Mouse (Mus musculus) frontal cortex, postnatal 10 days (tissue): Measurements from ENCODE around the gene Slc44a3.

Experiments used
- DNase-seq, 2 experiments: peaks; one replicate each; pipeline ENCODE4 v3.0.0; 2022; ENCODE audit warnings: low spot score in 2 of 2, mixed read lengths in 1 of 2

Gene Slc44a3

DNA sequence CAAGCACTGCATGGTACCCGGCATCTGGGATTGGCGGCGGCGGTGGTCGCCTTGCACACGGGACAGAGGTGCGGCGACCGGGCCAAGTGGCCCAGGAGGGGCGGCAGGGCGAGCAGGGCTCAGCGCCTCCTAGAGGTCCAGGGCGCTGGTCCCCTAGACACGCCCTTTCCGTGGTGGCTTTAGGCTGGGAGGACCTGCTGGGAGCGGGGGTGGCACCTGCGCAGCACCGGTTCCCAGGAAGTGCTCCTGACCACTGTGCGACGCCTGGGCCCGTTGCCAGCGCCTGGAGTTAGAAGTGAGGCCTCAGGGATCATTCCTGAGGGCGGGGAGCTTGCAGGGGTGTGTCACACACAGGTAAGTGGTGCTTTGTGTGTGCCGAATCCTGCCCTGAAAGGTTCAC lies at the start of gene Slc44a3:
Slc44a3 (minus strand) TSS at position 229 of the 400 bp plus-strand sequence.
- no peak for DNase-seq

DNA sequence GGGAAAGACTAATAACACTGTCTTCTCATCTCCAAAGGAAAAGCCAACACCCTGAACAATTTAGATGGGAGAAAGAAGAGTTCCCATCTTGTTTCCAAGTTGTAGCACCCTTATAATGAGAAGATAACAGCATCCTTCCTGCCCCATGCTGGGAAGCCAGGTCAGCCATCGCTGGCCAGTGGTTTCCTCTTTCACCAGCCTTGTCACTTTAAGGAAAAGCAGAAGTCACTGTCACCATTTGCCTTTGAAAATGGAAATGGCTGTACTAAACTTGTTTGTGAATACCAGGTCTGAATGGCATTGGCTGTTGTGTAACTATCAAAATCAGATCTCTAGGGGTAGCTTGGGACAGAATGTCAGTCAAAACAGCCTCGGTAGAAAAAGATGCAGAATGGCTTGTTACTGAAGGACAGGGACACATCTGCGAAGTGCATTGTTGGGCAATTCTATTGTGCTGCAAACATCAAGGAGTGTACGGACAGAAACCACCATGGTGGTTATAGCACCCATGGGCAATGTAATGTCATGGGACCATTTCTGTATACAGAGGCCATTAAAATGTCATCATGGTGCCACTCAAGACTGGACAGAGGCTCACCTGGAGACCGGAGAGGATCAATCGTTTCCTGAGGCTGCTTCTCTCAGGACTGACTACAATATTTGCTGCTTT lies 47.8 kb upstream of the Slc44a3 start:
- no peak for DNase-seq

DNA sequence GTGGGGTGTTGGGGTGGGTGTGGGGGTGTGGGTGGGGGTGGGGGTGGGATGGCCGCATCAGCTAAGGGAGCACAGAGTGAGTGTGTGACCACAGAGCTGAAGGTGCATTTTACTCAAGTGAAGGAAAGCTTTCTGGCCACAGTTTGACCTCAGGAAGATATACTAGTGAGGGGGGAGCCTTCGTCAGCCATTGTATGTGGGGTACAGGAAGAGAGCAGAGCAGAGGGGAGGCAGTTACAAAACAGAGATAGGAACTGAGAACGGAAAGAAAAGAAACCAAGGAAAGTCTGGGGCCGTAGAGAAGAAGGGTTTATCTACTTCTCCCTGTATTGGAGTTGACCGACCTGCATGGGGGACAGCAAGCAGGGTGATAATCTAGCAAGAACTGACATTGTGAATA lies 47.2 kb upstream of the Slc44a3 start:
- no peak for DNase-seq

DNA sequence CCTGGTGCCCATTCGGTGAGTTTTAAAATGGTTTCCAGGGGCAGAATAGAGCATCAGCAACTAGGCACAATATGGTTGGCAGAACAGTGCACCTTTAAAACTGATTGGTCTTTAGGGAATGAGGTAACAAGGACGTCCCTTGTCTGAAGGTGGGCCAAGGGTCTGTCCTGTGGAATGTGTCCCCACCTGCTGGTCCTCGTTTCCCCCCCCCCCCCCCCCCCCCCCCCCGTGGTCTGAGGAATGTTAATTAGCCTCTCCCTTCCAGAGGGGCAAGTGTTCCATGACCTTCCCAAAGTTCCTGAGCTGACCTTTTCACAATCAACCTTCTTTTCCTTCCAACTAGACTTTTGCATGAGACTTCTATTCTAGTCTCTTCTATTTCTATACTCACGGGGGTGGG lies 46.5 kb upstream of the Slc44a3 start:
- DNase-seq, result no peak

DNA sequence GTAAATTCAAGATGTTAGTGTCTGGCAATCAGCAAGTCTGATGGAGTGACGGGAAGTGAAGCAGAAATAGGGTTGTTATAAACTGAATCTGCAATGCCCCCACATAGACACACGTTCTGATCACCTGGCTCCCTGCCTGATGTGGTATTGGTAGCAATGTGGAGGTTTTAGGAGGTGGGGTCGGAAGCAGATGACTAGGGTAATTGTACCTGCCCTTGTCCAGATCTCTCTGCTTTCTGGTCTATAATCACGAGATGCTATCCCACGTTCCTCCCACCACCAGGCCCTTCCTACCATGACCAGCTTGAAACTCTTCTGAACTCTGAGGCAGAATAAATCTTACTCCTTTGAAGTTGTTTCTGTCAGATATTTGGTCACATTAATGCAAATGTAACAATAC lies 45.4 kb upstream of the Slc44a3 start:
- no peak for DNase-seq

DNA sequence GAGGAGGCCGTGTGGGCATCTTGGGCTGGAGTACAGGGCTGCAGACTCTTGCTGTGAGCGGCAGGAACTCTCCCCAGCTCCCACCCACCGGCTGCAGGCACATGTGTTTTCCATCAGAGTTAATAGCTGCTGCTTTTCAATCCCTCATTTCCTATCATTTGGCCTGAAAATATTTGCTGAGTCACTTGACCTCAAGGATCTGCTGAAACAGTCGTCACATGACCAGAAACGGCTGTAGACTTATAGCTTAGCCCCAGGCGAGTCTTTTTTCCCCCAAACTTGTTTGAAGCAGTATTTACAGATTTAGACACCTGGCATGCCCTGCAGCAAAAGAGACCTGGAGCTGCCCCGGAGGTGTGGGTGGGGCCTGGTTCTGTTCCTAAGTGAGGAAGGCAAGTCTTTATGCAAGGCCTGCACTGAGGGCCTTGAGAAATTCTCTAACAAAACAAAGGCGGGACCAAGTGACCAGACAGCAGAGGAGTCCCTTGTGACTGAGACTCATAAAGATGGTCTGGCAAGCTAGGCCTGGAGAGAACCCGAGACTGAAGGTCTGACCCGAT lies 44.9 kb upstream of the Slc44a3 start:
- no peak for DNase-seq

DNA sequence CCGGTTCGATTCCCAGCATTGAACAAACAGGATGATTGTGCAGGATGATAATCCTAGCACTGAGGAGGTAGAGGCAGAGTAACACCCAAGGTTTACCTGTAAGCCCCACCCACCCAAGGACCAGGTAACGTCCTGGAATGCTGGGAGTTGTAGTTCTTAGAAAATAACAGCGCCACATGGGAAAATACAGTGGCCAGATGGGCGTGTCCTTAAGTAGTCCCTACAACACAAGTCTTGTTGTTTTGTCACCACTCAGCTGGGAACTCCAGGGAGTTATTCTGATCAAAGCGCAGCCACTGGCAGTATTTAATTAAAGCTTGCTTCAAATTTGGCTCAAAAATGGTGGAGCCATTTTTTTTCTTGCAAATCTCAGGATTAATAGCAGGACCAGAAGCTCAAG lies 44.2 kb upstream of the Slc44a3 start:
- no peak for DNase-seq

DNA sequence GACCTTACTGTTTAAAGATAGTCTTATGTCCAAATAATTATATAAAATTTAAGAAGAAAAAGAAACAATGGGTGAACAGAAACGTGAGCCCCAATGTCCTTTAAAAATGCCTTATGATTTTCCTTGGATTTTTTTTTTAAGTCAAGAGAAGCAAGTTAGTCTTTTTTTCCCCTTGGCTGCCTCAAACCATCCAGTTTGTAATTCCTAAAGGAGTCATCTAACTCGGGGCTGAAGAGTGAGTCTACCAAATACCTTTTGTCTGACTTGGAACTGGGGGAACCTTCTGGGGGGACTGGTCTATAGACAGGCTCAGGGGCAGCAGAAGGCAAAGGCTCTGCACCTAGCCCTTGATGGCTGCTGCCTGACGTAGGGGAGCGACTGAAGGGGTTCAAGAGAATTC lies 42.2 kb upstream of the Slc44a3 start:
- no peak for DNase-seq

DNA sequence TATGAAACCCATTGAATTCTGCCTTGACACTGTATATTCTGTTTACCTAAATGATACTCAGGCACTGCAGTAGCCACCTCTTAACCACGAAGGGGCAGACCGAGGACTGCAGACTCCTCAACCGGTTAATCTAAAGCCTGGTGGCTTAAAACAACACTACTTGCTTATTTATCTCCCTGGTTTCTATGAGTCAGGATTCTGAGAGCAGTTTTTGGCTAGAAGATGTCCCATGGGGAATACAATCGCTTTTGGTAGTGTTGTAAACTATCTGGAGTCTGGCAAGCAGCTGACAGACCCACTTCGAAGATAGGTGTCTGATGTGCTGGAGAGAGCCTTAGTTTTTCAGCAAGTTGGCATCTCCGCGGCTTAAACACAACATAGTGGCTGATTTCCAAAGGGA lies 41.7 kb upstream of the Slc44a3 start:
- DNase-seq, result no peak

DNA sequence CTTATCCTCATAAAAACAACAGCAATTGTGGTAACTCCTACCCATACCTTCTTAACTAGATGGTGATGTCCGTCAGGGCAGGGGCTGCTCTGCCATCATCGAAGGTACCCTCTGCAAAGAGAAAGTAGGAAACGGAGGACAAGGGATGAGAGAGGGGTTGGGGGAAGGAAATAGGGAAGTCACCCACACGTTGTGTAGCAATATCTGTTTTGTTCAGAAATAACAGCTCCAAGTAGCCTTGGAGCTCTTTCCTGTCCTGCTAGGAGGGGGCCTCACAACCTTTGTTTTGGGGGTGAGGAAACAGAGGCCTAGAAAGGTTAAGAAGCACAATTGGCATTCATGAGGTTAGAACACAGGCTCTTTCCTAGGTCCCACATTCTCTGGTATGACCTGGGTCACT lies 39.3 kb upstream of the Slc44a3 start:
- no peak for DNase-seq

DNA sequence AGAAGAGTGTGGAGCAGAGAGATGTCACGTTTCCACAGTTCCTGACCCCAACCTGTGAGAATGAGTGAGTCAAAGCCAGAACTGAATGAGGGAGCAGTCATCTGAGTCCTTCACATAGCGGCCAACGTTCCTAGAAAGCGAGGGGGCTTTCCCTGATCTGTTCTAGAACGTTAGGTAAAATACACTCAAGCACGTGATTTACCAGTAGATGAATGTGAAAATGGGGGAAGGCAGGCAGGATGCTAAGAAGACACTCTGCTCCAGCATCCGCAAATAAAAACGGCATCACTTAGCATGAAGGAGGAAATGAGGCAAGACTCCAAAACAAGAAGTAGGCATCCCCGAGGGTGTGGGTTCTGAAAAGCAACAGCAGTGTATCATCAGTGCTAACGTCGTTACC lies 38.4 kb upstream of the Slc44a3 start:
- DNase-seq, result no peak

DNA sequence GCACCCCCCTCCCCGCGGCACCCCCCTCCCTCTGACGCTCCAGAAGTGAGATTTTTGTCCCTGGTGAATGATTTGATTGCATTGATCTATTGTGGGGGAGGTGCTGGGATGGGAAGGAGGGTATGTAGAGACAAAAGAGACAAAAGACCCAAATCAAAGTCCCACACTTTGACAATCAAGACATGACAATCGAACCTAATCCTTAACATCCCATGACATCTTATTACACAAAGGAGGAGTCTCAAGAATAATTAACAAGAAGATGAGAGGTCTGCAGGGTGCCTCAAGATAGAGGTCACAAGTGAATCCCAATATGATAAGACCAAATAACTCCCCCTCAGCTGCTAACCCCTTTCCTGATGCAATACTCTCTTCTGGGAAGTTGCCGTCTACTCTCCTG lies 37.6 kb upstream of the Slc44a3 start:
- no peak for DNase-seq

DNA sequence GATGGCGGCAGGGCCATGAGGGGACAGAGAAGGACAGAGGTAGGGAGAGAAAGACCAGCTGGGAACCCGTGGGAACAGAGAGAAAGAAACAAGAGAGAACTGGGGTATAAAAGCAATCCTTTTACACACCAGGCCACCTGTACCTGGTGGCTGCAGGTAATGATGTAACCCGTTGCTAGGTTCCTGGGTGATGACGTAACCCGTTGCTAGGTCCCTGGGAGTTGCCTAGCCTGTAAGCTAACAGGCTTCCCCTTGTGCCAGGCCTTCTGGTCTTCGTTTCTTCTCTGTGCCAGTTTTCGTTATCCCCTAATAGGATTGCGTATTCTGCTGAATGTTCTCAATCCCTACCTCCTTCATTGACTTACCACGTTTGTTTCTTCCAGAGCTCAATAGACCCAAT lies 36.8 kb upstream of the Slc44a3 start:
- no peak for DNase-seq

DNA sequence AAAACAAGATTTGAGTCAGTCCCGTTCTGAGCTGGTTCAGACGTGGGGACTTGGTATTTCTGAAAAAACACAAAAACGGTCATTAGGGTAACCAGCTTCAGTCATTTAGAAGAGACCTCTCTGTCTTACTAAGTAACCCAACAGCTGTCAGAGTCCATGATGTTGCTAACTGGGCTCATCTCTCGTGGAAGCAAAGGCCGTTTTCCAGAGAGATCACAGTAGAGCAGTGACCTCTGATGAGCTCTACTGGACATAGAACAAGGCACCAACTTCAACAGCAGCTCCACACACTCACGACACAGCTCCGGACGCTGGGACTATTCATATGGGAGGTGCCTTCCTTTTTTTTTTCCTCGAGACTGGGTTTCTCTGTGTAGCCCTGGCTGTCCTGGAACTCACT lies 35.7 kb upstream of the Slc44a3 start:
- DNase-seq, result no peak

DNA sequence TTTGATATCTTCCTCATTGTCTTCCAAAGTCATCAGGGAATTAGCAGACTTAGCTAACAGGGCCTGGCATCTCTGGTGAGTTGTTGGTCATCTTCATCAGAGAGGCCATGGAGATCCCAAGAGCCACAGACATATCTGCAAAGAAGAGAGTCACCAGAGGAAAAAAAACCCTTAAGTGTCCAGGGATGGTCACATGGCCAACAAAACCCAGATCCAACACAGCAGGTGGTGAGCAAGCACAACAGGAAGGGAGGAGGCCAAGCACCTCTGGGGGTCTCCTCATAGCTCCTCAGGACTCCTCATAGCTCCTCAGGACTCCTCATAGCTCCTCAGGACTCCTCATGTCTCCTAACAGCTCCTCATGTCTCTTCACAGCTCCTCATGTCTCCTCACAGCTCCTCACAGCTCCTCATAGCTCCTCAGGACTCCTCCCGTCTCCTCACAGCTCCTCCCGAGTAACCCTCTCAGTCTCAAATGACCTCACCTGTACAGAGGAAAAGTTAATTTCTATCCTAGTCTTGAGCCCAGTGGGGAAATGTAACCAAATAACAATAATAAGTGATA lies 35.2 kb upstream of the Slc44a3 start:
- no peak for DNase-seq

DNA sequence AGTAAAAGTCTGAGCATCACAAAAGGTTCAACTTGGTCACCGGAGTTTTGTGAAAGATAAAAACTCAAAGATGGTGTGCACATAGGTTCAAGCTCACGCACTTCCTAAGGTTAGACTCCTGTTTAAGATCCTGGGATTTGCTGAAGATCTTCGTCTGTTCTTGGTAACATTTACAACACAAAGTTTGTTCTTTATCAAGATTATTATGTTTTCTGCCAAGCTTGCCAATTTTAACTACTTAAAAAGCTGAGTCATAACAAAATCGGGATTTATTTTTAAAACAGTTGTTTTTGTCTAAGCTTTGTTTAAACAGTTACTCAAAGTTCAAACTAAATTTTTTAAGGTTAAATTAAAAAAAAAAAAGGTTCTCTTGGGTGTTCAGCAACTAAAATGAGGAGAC lies 34.7 kb upstream of the Slc44a3 start:
- DNase-seq, result no peak

DNA sequence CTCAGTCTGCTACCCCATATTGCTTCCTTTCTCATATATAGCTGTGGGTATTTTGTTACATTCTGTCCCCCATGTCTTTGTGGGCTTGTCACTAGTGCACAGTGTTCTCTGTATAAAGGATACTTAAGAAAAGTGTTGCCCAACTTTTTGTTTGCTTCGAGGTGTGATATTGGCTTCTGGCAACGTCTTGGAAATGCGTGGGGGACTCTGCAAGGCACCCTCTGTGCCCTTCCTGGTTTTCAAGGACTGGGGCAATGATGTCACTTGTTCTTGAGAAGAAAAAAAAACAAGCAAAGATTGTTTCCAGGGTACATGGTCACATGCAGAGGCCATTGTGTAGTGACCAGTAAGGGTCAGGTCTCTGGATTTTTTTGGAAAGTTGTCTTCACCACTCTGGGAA lies 29.6 kb upstream of the Slc44a3 start:
- DNase-seq, result no peak

DNA sequence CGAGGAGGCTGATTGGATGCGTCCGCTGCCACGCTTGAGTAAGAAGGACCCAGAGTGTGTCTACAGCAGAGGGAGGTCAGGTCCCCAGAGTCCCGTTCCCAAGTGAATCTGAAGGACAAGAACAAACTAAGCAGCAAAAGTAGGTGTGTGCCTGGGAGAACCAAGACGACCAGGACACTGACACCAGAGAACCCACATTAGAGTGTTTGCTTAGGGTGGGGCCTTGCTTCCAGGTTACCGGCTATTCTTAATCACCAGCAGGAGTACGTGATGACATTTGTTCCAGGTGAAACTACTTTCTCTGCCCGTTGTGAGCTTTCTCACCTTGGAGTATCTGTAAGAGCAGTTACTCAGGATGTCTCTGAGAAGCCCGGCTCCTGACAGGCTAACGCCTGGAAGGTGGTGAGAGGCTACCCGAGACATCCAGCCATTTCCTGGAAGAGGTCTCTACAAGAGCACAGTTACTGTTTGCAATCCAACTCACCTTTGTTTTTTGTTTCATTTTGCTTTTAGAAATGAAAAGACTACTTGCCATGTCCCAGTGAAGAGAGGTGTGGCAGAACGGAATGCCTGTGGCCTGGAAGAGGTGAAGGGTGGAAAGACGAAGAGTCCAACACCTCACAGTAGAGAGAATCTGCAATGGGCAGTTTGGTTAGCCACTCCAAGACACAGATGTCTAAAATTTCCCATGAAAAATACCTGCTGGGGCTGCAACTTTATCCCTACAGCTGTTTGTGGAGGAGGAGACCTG lies 28.1 kb upstream of the Slc44a3 start:
- no peak for DNase-seq

DNA sequence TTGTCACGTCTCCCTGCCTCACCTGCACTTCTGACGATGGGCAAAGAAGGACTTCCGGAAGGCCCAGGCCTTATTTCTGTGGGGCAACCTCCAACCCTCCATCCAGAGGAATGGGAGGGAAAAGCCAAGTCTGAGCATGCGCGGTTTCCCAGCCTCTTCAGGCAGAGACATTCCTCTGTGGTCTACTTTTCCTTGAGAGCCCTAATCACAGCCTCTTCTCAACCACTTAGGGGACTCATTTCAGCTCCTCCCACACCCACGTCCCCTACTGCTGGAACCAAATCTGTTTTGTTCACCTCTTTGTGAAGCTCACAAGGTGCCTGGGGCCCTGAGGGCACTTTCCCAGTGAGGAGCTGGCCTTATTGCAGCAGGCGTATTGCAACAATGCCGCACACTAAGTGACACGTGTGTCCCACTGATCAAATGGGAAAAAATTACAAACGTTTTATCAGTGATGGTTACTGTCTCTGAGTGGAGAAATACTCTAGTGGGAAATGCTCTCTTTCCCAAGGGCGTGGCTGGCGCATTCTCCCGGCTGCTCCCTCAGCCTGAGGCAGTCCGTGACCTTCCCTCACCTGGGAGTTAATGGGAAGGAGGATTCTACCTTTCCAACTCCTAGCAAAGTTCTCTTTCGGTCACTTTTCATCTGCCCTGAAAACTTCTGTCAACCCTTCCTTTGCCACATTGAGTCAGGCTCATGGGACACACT lies 27.4 kb upstream of the Slc44a3 start:
- no peak for DNase-seq

DNA sequence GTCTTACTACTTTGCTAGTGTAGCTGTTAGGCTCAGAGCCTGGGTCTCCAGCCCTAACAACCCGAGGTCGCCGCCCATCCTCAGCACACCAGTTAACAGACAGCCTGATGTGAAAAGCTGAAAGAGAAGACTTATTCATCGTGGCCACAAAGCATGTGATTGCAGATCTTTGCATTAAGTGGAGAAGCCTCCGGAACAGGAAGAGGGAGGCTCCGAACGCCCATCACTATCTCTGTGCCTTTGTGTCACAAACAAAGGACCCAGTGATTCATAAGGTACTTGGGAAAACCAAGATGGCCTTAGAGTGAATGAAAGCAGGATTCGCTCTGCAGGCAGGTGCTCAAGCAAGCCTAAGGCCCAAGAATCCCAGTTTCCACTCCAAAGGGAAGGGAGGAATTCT lies 26.7 kb upstream of the Slc44a3 start:
- DNase-seq, result no peak

DNA sequence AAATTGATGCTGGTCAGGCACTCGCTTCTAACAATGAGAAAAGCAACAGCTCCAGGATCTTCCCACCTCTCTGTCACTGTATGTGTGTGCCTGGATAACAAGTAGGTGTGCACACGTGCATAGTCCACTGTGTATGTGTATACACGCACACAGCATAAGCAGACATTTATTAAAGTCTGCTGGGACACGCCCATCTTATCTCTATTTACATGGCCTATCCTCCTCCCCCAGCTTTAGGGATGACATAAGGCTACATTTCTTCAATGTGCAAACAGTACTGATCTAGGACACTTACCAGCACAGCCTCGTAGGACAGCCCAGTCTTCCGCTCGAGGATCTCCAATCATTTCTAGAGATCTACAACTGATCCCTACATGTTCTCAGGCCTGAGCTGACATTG lies 24.1 kb upstream of the Slc44a3 start:
- no peak for DNase-seq

DNA sequence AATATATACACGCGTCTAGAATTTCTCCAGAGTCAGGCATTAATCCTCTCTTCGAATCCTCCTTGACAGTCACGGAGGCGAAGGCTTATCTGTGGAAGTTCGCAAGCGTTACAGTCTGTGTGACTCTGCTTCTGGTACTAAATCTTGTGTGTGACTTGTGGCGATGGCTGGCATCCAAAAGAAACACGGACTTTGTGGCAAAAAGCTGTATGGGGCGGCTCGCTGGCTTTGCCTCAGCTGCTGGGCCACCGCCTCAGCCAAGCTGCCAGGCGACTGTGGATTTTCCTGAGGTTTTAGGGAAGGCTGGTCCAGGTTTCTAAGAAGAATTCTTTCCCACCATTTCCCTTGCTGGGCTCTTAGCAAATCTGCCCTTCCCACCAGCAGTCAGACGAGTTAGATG lies 21.1 kb upstream of the Slc44a3 start:
- DNase-seq, result no peak
